Mouse (Mus musculus): Measurements from ENCODE around the gene Slc25a25. TPM values are rescaled to one million over a fixed set of nuclear protein-coding genes. Genes with fewer than 3 reads are reported as not detected.

Gene Slc25a25
- polyA plus RNA-seq, 1 experiment from 2014 or later = 18.9 TPM

GRCm38 (mm10) chr2:32429215-32429891 lies 21.9 kb downstream of the Slc25a25 start:
- DNase-seq (ENCODE audit: low spot score) = no peak

- no peak for DNase-seq (ENCODE audit: low spot score)
These were observed 23.0 kb downstream of the Slc25a25 start for GRCm38 (mm10) chr2:32428262-32428722.

- DNase-seq (ENCODE audit: low spot score) = no peak
These were observed 23.5 kb downstream of the Slc25a25 start for GRCm38 (mm10) chr2:32427720-32428119.

GRCm38 (mm10) chr2:32426141-32426540 lies 25.1 kb downstream of the Slc25a25 start:
- no peak for DNase-seq (ENCODE audit: low spot score)

- no peak for DNase-seq (ENCODE audit: low spot score)
These were observed 25.7 kb downstream of the Slc25a25 start for GRCm38 (mm10) chr2:32425568-32425967.

GRCm38 (mm10) chr2:32424796-32425195 lies 26.4 kb downstream of the Slc25a25 start:
- DNase-seq (ENCODE audit: low spot score) = no peak

GRCm38 (mm10) chr2:32423481-32424331 lies 27.5 kb downstream of the Slc25a25 start:
- peak; percentile 40 for DNase-seq (ENCODE audit: low spot score)

GRCm38 (mm10) chr2:32421851-32422251 lies 29.4 kb downstream of the Slc25a25 start:
- DNase-seq (ENCODE audit: low spot score) = no peak

- DNase-seq (ENCODE audit: low spot score) = no peak
These were observed 30.6 kb downstream of the Slc25a25 start for GRCm38 (mm10) chr2:32420647-32421046.

- DNase-seq (ENCODE audit: low spot score) = no peak
These were observed 31.1 kb downstream of the Slc25a25 start for GRCm38 (mm10) chr2:32420066-32420608.

- no peak for DNase-seq (ENCODE audit: low spot score)
These were observed 31.9 kb downstream of the Slc25a25 start for GRCm38 (mm10) chr2:32419359-32419758.

GRCm38 (mm10) chr2:32418430-32419151 lies 32.7 kb downstream of the Slc25a25 start:
- DNase-seq (ENCODE audit: low spot score) = no peak

GRCm38 (mm10) chr2:32417486-32417885 lies 33.8 kb downstream of the Slc25a25 start:
- DNase-seq (ENCODE audit: low spot score) = no peak

GRCm38 (mm10) chr2:32416556-32416955 lies 34.7 kb downstream of the Slc25a25 start:
- no peak for DNase-seq (ENCODE audit: low spot score)

GRCm38 (mm10) chr2:32415801-32416200 lies 35.4 kb downstream of the Slc25a25 start:
- DNase-seq (ENCODE audit: low spot score) = no peak

- no peak for DNase-seq (ENCODE audit: low spot score)
These were observed 37.3 kb downstream of the Slc25a25 start for GRCm38 (mm10) chr2:32413936-32414335.

GRCm38 (mm10) chr2:32412742-32413531 lies 38.3 kb downstream of the Slc25a25 start:
- no peak for DNase-seq (ENCODE audit: low spot score)

GRCm38 (mm10) chr2:32411407-32411806 lies 39.8 kb downstream of the Slc25a25 start:
- no peak for DNase-seq (ENCODE audit: low spot score)

- DNase-seq (ENCODE audit: low spot score) = no peak
These were observed 42.5 kb downstream of the Slc25a25 start for GRCm38 (mm10) chr2:32408429-32409424.
